Mouse (Mus musculus) hindbrain, embryonic 10.5 days (tissue): Measurements from ENCODE around the gene Notch4. TPM values are rescaled to one million over a fixed set of nuclear protein-coding genes. Genes with fewer than 3 reads are reported as not detected.

Source experiments
- DNase-seq: peaks from one replicate; pipeline ENCODE4 v3.0.0-alpha.2; 2017; ENCODE audit warnings: low spot score
- H3K27ac ChIP-seq: fragments of 300-500 bp; sonication (generic); 2 replicates; pipeline ENCODE4 v1.5.1; 2016; ENCODE audit warnings: mild to moderate bottlenecking, moderate library complexity
- H3K27me3 ChIP-seq: fragments of 300-500 bp; sonication (generic); 2 replicates; pipeline ENCODE4 v1.6.1; 2016; ENCODE audit warnings: mild to moderate bottlenecking; ENCODE audit not compliant: poor library complexity, insufficient read depth, severe bottlenecking
- H3K36me3 ChIP-seq: fragments of 300-500 bp; sonication (generic); 2 replicates; pipeline ENCODE4 v1.6.1; 2016; ENCODE audit warnings: mild to moderate bottlenecking, moderate library complexity
- H3K4me1 ChIP-seq: fragments of 300-500 bp; sonication (generic); replicated peaks from 2 replicates; pipeline ENCODE4 v1.6.1; 2016; ENCODE audit warnings: mild to moderate bottlenecking
- H3K4me3 ChIP-seq: fragments of 300-500 bp; sonication (generic); 2 replicates; pipeline ENCODE4 v1.5.1; 2016; ENCODE audit warnings: mild to moderate bottlenecking, moderate library complexity
- H3K9me3 ChIP-seq: fragments of 300-500 bp; sonication (generic); 2 replicates; pipeline ENCODE4 v1.6.1; 2016; ENCODE audit warnings: mild to moderate bottlenecking, moderate library complexity
- WGBS: fragments of 180-500 bp; shearing (Covaris S2); methylation state at CpG from one replicate; pipeline ENCODE4 v1.1.7; 2016; 5-methylcytosine and 5-hydroxymethylcytosine counted together
- polyA plus RNA-seq: library from polyadenylated mRNA; unstranded; fragments of >200 nt; fragmentation: Nextera tagmentation; extraction: Ambion mirVana; gene quantifications from 2 replicates; pipeline ENCODE4 v1.2.1, GENCODE M21; 2016

Notch4 gene
- polyA plus RNA-seq, 1 experiment from 2014 or later: 12.5 TPM

- Histone ChIP-seq H3K4me3 (no peak overlapping the region), H3K4me1 (peaks cover 14% of the 10 kb centered on the region), H3K27ac (no peak overlapping the region), H3K27me3 (no peaks in the 10 kb centered on the region; the same call in 1 of the 2 replicates), H3K36me3 (no peaks in the 10 kb centered on the region), H3K9me3 (no peaks in the 10 kb centered on the region)
- no peak for DNase-seq
- WGBS: 88% methylated on average over 3 of the region's 3 CpGs
Measured at GRCm38 (mm10) chr17:34578070-34578469, 14.0 kb downstream of the Notch4 start.

DNA sequence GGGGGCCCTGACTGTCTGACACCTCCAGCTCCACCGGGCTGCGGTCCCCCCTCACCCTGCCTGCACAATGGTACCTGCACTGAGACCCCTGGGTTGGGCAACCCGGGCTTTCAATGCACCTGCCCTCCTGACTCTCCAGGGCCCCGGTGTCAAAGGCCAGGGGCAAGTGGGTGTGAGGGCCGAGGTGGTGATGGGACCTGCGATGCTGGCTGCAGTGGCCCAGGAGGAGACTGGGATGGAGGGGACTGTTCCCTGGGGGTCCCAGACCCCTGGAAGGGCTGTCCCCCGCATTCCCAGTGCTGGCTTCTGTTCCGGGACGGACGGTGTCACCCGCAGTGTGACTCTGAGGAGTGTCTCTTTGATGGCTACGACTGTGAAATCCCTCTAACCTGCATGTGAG lies 18.5 kb downstream of the Notch4 start:
- Histone ChIP-seq H3K4me3 (no peak overlapping the region), H3K9me3 (no peaks in the 10 kb centered on the region), H3K4me1 (peaks cover 51% of the 10 kb centered on the region), H3K27me3 (no peaks in the 10 kb centered on the region), H3K27ac (peak overlapping the region; percentile 69), H3K36me3 (no peaks in the 10 kb centered on the region)
- WGBS: 84% methylated on average over 12 of the region's 12 CpGs
- no peak for DNase-seq

DNA sequence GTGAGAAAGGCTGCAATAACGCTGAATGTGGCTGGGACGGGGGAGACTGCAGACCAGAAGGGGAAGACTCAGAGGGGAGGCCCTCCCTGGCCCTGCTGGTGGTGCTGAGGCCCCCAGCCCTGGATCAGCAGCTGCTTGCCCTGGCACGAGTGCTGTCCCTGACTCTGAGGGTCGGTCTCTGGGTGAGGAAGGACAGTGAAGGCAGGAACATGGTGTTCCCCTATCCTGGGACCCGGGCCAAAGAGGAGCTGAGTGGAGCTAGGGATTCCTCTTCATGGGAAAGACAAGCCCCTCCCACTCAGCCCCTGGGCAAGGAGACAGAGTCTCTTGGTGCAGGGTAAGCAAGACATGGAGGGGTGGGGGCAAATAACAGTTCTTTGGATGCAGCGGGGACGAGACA lies 19.3 kb downstream of the Notch4 start:
- Histone ChIP-seq H3K9me3 (no peaks in the 10 kb centered on the region), H3K4me1 (peaks cover 59% of the 10 kb centered on the region), H3K27me3 (no peaks in the 10 kb centered on the region), H3K27ac (peak overlapping the region; percentile 69), H3K36me3 (no peaks in the 10 kb centered on the region), H3K4me3 (no peak overlapping the region)
- no peak for DNase-seq
- 73% methylated on average over 7 of the region's 7 CpGs for WGBS

DNA sequence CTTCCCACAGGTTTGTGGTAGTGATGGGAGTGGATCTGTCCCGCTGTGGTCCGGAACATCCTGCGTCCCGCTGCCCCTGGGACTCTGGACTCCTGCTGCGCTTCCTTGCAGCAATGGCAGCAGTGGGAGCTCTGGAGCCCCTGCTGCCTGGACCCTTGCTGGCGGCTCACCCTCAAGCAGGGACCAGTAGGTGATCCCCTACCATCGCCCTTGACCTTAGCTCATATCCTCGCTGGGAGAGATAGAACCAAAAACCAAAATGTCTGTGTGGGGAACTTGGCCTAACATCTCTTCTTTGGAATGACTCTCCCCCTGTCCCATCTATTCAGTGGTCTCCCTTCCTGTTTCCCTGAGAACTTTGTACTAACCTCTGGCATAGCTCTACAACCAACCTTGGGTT lies 19.8 kb downstream of the Notch4 start:
- peaks cover 63% of the 10 kb centered on the region for H3K4me1 ChIP-seq
- no peaks in the 10 kb centered on the region for H3K36me3 ChIP-seq
- peak overlapping the region; percentile 69 for H3K27ac ChIP-seq
- DNase-seq: no peak
- no peaks in the 10 kb centered on the region for H3K27me3 ChIP-seq
- no peaks in the 10 kb centered on the region for H3K9me3 ChIP-seq
- 82% methylated on average over 8 of the region's 8 CpGs for WGBS
- H3K4me3 ChIP-seq: no peak overlapping the region

DNA sequence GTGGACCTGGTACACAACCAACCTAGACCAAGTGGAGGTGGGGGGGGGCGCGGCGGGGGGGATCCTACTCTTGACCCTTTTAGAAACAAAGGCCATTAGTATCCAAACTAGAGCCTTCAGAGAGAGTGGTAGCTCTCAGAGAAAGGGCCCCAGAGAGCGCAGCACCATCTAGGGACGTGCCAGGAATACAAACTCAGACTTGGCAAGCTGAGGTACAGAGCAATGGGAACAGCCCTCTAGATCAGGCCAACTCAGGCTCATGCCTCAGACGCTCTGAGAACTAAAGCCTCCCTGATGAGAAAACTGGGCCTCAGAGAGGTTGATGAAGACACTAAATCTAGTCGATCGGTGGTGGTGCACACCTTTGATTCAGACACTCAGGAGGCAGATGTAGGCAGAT lies 21.1 kb downstream of the Notch4 start:
- Histone ChIP-seq H3K9me3 (no peaks in the 10 kb centered on the region), H3K36me3 (no peaks in the 10 kb centered on the region), H3K27ac (peak overlapping the region; percentile 98), H3K4me3 (no peak overlapping the region), H3K27me3 (no peaks in the 10 kb centered on the region), H3K4me1 (peaks cover 71% of the 10 kb centered on the region)
- DNase-seq: no peak
- 89% methylated on average over 8 of the region's 8 CpGs for WGBS

- Histone ChIP-seq H3K27ac (peak overlapping the region; percentile 98), H3K4me3 (peak overlapping the region; percentile 67), H3K9me3 (no peaks in the 10 kb centered on the region), H3K36me3 (no peaks in the 10 kb centered on the region), H3K4me1 (peaks cover 79% of the 10 kb centered on the region), H3K27me3 (no peaks in the 10 kb centered on the region)
- WGBS: 17% methylated on average over 32 of the region's 32 CpGs
- peak; percentile 70 for DNase-seq
Measured at GRCm38 (mm10) chr17:34585877-34586771, 22.1 kb downstream of the Notch4 start.

DNA sequence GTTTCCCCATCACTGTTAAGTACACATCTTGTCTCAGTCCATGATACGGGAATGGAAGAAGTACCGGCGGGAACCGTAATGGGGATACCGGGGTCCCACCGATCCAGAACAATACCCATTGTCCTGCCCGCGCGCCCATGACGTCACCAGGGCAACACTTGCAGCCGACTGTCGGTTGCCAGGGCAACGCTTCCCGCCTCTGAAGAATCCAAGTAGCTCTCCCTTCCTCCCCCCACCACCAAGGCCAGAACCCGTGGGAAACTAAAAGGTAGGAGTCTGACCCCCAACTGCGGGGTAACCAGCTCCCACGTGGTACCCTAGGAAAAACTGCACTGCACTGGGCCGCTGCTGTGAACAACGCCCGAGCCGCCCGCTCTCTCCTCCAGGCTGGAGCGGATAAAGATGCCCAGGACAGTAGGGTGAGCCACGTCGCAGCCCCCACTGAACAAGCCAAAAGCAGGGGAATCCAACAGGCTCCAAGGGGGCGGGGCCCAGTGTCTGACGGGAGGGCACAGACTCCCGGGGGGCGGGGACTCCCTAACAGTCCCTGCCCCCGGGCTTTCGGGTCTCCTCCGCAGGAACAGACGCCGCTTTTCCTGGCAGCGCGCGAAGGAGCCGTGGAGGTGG lies 22.8 kb downstream of the Notch4 start:
- peak overlapping the region; percentile 98 for H3K27ac ChIP-seq
- no peaks in the 10 kb centered on the region for H3K9me3 ChIP-seq
- WGBS: under 1% methylated on average over 38 of the region's 38 CpGs

GRCm38 (mm10) chr17:34587423-34587811 lies 23.3 kb downstream of the Notch4 start:
- DNase-seq: peak; percentile 96
- Histone ChIP-seq H3K4me3 (peak overlapping the region; percentile 67), H3K27me3 (no peaks in the 10 kb centered on the region), H3K36me3 (no peaks in the 10 kb centered on the region), H3K9me3 (no peaks in the 10 kb centered on the region), H3K27ac (peak overlapping the region; percentile 98), H3K4me1 (peaks cover 87% of the 10 kb centered on the region)
- under 1% methylated on average over 50 of the region's 50 CpGs for WGBS

More for the DNA sequence above, 22.8 kb downstream of the Notch4 start:
- Histone ChIP-seq H3K36me3 (no peaks in the 10 kb centered on the region), H3K4me3 (peak overlapping the region; percentile 67), H3K27me3 (no peaks in the 10 kb centered on the region), H3K4me1 (peaks cover 87% of the 10 kb centered on the region)
- peak; percentile 95 for DNase-seq

DNA sequence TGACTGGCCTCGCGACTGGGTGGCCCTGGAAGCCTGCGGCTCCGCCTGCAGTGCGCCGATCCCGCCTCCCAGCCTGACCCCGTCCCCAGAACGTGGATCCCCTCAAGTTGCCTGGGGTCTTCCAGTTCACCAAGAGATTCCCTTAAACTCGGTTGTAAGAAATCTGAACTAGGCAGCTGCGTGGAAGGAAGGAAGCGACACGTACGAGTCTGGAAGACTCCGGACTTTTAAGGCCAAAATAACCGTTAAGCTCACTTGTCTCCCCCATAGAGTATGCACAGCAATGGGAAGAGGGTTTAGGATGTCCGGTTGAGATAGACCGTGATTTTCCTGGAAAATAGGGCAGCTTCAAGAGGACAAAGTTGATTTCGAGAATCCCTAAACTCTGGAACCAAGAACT lies 23.7 kb downstream of the Notch4 start:
- Histone ChIP-seq H3K36me3 (no peaks in the 10 kb centered on the region), H3K4me1 (peaks cover 89% of the 10 kb centered on the region)
- WGBS: 3% methylated on average over 19 of the region's 19 CpGs

GRCm38 (mm10) chr17:34588767-34589166 lies 24.7 kb downstream of the Notch4 start:
- 70% methylated on average over 3 of the region's 3 CpGs for WGBS
- 0 out of 2 replicates have a peak, but pooled peaks cover 2% of the 10 kb centered on the region for H3K36me3 ChIP-seq
- peak overlapping the region; percentile 99 for H3K27ac ChIP-seq
- no peaks in the 10 kb centered on the region for H3K27me3 ChIP-seq
- peaks cover 90% of the 10 kb centered on the region for H3K4me1 ChIP-seq
- DNase-seq: no peak
- H3K9me3 ChIP-seq: no peaks in the 10 kb centered on the region
- peak overlapping the region; percentile 67 for H3K4me3 ChIP-seq

More for the DNA sequence above, 23.7 kb downstream of the Notch4 start:
- Histone ChIP-seq H3K27me3 (no peaks in the 10 kb centered on the region), H3K27ac (peak overlapping the region; percentile 98), H3K4me3 (peak overlapping the region; percentile 67), H3K9me3 (no peaks in the 10 kb centered on the region)
- no peak for DNase-seq

DNA sequence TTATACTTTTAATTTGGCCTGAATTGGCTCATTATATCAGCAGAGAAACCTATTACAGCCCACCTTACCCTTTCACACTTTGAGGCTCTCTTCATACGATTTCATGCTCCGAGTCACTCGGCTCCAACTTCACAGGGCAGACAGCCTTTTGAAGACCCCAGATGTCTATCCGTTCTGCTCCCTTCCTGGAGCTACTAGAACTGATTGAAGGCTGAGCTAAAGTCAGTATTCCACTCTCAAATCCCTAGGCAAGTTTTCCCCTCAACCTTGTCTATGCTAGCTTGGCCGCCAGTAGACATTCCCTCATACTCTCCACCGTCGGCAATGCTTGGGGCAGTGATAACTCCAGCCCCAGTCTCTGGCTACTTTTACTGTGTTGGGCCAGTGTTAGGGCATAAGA lies 25.1 kb downstream of the Notch4 start:
- WGBS: 51% methylated on average over 7 of the region's 7 CpGs
- no peak for DNase-seq
- Histone ChIP-seq H3K4me1 (peaks cover 94% of the 10 kb centered on the region), H3K36me3 (peaks cover 6% of the 10 kb centered on the region), H3K27ac (peak overlapping the region; percentile 99), H3K4me3 (peak overlapping the region; percentile 87), H3K27me3 (no peaks in the 10 kb centered on the region), H3K9me3 (no peaks in the 10 kb centered on the region)

GRCm38 (mm10) chr17:34589681-34590101 lies 25.6 kb downstream of the Notch4 start, which contains the start of gene Gpsm3:
Gene Gpsm3, plus strand, starts transcription at chr17:34589806.
- peak within 1 kb of the TSS; percentile 87 for H3K4me3 ChIP-seq
- H3K9me3 ChIP-seq: no peaks in the 10 kb centered on the region
- H3K4me1 ChIP-seq: peaks cover 96% of the 10 kb centered on the region
- no peaks in the 10 kb centered on the region for H3K27me3 ChIP-seq
- WGBS: 19% methylated on average over 7 of the region's 7 CpGs
- no peak for DNase-seq
- H3K36me3 ChIP-seq: peaks cover 11% of the 10 kb centered on the region
- peak within 1 kb of the TSS; percentile 99 for H3K27ac ChIP-seq
